Mouse (Mus musculus): ENCODE measurements around the gene 2010109A12Rik.

DNA sequence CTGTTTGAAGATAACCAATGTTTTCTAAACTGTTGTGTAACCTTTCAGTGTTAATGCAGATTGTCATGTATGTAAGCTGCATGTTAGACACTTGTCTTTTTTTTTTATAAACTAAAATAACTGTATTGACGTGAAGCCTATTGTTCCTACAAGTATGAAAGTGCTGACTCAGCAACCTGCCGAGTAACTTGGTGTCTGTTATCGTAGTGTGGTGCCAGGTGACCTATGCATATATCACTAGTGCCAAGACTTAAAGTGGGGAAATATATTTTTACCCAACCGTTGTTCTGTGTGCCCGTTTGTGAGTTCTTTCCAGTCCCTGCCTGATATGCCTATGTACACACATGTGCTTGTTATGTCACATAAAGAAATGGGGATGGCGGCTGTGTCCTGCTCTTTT, 31.6 kb upstream of the 2010109A12Rik start:
- TF ChIP-seq CTCF (IDR thresholded peaks at IDR 0.05; ENCODE audit: low read depth) (no peak), EP300 (IDR thresholded peaks at IDR 0.05; ENCODE audit: low read depth) (no peak)

Data from heart, postnatal 0 days (tissue).